ENCODE assay signal across 16 mouse cellular contexts in the genomic region with DNA sequence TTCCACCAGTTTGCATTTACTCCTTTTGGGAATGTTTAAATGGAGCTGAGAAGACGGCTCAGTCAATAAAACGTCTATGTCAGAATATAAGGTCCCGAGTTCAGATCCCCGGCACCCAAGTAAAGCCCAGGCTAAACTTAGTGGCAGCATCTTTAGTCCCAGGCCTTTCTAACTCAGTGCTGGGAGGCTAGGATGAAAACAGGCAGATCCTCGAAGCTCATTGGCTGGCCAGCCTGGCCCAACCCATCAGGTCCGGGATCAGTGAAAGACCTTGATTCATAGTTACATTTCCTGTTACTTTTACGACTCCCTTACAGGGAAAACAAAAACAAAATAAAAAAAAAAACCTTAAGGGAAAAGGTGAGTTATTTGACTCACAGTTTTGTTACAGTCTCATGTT. TPM values are rescaled to one million over a fixed set of nuclear protein-coding genes. Genes with fewer than 3 reads are reported as not detected.
DNase-seq lines count a peak whose midpoint lies in the region; ATAC-seq and TF ChIP-seq lines count a peak whose summit lies in the region.
"Had no signal": no experiment of that assay in that cellular context is flagged by ENCODE, and none has a peak within 500 bp of the region (broad histone marks: within the 10 kb centered on the region; RNA-seq: fewer than 3 reads in every experiment).

No protein-coding gene starts in this region.

- H3K4me1 ChIP-seq in kidney, postnatal 0 days (replicated peaks; ENCODE audit: insufficient read depth, low read length) = peaks cover 11% of the 10 kb centered on the region
- H3K4me1 ChIP-seq: hindbrain, embryonic 12.5 days; neural tube, embryonic 15.5 days had no signal

- H3K9me3 ChIP-seq in kidney, postnatal 0 days (replicated peaks; ENCODE audit: low read length) = no peaks in the 10 kb centered on the region
- H3K9me3 ChIP-seq: hindbrain, embryonic 12.5 days; neural tube, embryonic 15.5 days had no signal

- H3K4me2 ChIP-seq in kidney, postnatal 0 days (ENCODE audit: low read length) = no peak overlapping the region
- H3K4me2 ChIP-seq: hindbrain, embryonic 12.5 days; neural tube, embryonic 15.5 days had no signal

- no peaks in the 10 kb centered on the region for H3K36me3 ChIP-seq in kidney, postnatal 0 days (ENCODE audit: insufficient read depth, low read length)
- H3K36me3 ChIP-seq: hindbrain, embryonic 12.5 days; neural tube, embryonic 15.5 days had no signal

- no peak for ATAC-seq in kidney, postnatal 0 days (replicated peaks; ENCODE audit: low FRiP score, low read depth)
- ATAC-seq in frontal cortex, adult (ENCODE audit: low TSS enrichment) = no peak
- ATAC-seq: intestine, embryonic 16.5 days had no signal

- H3K27me3 ChIP-seq in kidney, postnatal 0 days (ENCODE audit: insufficient read depth, low read length) = no peaks in the 10 kb centered on the region
- H3K27me3 ChIP-seq: hindbrain, embryonic 12.5 days; neural tube, embryonic 15.5 days had no signal

- no peak overlapping the region for H3K4me3 ChIP-seq in kidney, postnatal 0 days (replicated peaks; ENCODE audit: low read depth, low read length)
- H3K4me3 ChIP-seq: hindbrain, embryonic 12.5 days; neural tube, embryonic 15.5 days had no signal

- no peak overlapping the region for H3K9ac ChIP-seq in kidney, postnatal 0 days (ENCODE audit: low read depth, low read length)
- H3K9ac ChIP-seq: hindbrain, embryonic 12.5 days; neural tube, embryonic 15.5 days had no signal

- WGBS in kidney, postnatal 0 days = 54% methylated on average over 7 of the region's 7 CpGs

- DNase-seq in heart, adult 11 months = peak; percentile 80
- no peak for DNase-seq in heart, adult 9 months (ENCODE audit: low spot score in 2 of 2)
- DNase-seq in 3134 (ENCODE audit: extremely low read depth, insufficient read length, low spot score) (peak; percentile 44), NIH3T3 (ENCODE audit: low read depth) (peak; percentile 25)
- DNase-seq in kidney, postnatal 0 days (ENCODE audit: low spot score) = no peak
- no peak for DNase-seq in right cerebral cortex, postnatal 25 days
- DNase-seq in right cerebral cortex, adult 18-20 months = no peak
- DNase-seq: adrenal gland, adult 8-10 months; cerebellum, adult 11 months; left cerebral cortex, postnatal 4 days; lung, postnatal 14 days; thymus, adult 2 months had no signal

- TF ChIP-seq CTCF in kidney, postnatal 0 days (IDR thresholded peaks at IDR 0.05; ENCODE audit: low read depth) = no peak

- peak overlapping the region; percentile 82 for H3K27ac ChIP-seq in kidney, postnatal 0 days
- H3K27ac ChIP-seq: neural tube, embryonic 15.5 days had no signal

RNA-seq across cellular contexts. Expression of gene Mansc1, which starts 31.2 kb away (rescaled TPM):
- polyA plus RNA-seq in kidney, postnatal 0 days (2015; fragmentation: Nextera tagmentation; extraction: Ambion mirVana) = 13.3 and 13.5 TPM in 2 replicates

RNA-seq across cellular contexts. Expression of gene Lrp6, which starts 34.4 kb away (rescaled TPM):
- polyA plus RNA-seq in kidney, postnatal 0 days (2015; fragmentation: Nextera tagmentation; extraction: Ambion mirVana) = 32.4 and 35.3 TPM in 2 replicates

RNA-seq across cellular contexts. Expression of gene Borcs5, which starts 38.2 kb away (rescaled TPM):
- polyA plus RNA-seq in kidney, postnatal 0 days (2015; fragmentation: Nextera tagmentation; extraction: Ambion mirVana) = 20.0 and 20.1 TPM in 2 replicates

Comparison
In these comparisons a context has a peak if more than half of its experiments do, and no peak if none do; other contexts are left out.
1. DNase-seq: peak in heart, adult 11 months (single experiment), 3134 (single experiment) and NIH3T3 (single experiment); none in heart, adult 9 months (0 of 2), kidney, postnatal 0 days (single experiment), right cerebral cortex, postnatal 25 days (single experiment) and right cerebral cortex, adult 18-20 months (single experiment).